Mouse (Mus musculus) thymus, adult 2 months (tissue): ENCODE results near the gene Spef1.

ENCODE experiments used
- CTCF ChIP-seq: fragments of 200-500 bp; IDR thresholded peaks from 2 replicates; pipeline ENCODE4 v1.5.1; 2012; ENCODE audit warnings: mild to moderate bottlenecking, control low read depth, low read length, moderate library complexity, borderline replicate concordance; ENCODE audit not compliant: control insufficient read depth, poor library complexity, insufficient read depth; ENCODE audit errors: extremely low read depth
- POLR2A ChIP-seq: fragments of 200-500 bp; IDR thresholded peaks from 2 replicates; pipeline ENCODE4 v1.6.1; 2012; ENCODE audit warnings: mild to moderate bottlenecking, low read length, control low read depth, moderate library complexity; ENCODE audit not compliant: control insufficient read depth, poor library complexity, insufficient read depth; ENCODE audit errors: extremely low read depth

GRCm38 (mm10) chr2:131134381-131134780, 52.7 kb downstream of the Spef1 start:
- TF ChIP-seq POLR2A (no peak), CTCF (no peak)
